8 mouse cellular contexts compared by ENCODE assay signal in the genomic region with DNA sequence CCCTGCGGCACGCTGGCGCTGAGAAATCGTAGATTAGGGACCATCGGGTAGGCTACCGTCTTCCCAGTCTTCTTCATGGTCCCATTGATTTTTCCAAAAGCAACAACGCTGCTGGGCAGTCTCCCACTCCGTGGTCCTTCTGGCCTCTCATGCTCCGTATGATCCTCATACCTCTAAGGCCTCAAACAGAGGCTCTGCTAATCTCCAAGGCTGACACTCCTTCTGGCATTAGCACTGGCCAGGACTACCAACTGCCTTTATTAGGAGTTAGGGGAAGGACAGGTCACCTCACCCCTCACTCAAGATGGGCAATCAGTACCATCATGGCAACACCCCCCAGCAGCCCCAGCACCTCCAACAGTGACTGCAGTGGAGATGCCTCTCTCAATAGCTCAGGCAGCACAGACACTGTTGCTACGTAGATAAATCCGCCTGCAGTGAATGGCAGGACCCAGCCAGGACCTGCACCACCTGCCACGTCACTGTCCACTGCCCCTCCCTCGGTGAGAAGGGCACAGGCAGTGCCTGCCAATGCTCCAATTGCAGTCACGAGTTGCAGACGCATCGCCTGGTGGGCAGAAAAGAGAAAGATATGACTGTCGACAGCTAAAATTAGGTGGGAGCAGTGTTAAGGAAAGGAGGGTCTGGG. TPM values are rescaled to one million over a fixed set of nuclear protein-coding genes. Genes with fewer than 3 reads are reported as not detected.
A peak's percentile ranks its signal among the peaks of the same experiment; 100 is the strongest.
DNase-seq lines count a peak whose midpoint lies in the region; ATAC-seq and TF ChIP-seq lines count a peak whose summit lies in the region.

No protein-coding gene starts in this region.

- 68% methylated on average over 17 of the region's 17 CpGs for WGBS in lung, postnatal 0 days
- 83% methylated on average over 17 of the region's 17 CpGs for WGBS in lung, adult 2 months
- WGBS in hindbrain, embryonic 15.5 days = 40% methylated on average over 17 of the region's 17 CpGs

- no peak overlapping the region for H3ac ChIP-seq in myocyte (ENCODE audit: control insufficient read depth, insufficient read length)

- peak; percentile 28 for DNase-seq in adrenal gland, adult 8-10 months
- no peak for DNase-seq in adrenal gland, postnatal 36 days
- no peak for DNase-seq in lung, postnatal 0 days (ENCODE audit: low spot score)
- no peak for DNase-seq in lung, adult 2 months
- no peak for DNase-seq in left cerebral cortex, adult 9 months (ENCODE audit: low spot score in 2 of 2)
- no peak for DNase-seq in layer of hippocampus, postnatal 10 days (ENCODE audit: low spot score in 2 of 2)

- H3K27ac ChIP-seq in lung, postnatal 0 days (ENCODE audit: low read length) = no peak overlapping the region
- peak overlapping the region; percentile 98 for H3K27ac ChIP-seq in hindbrain, embryonic 15.5 days (replicated peaks)

- H3K4me3 ChIP-seq in lung, postnatal 0 days (ENCODE audit: low read depth, low read length) = no peak overlapping the region
- no peak overlapping the region for H3K4me3 ChIP-seq in lung, adult 2 months (replicated peaks; ENCODE audit: extremely low read depth, low read depth, low read length)
- peak overlapping the region; percentile 63 for H3K4me3 ChIP-seq in hindbrain, embryonic 15.5 days
- H3K4me3 ChIP-seq in myocyte = peak overlapping the region; percentile 33

- peaks cover 13% of the 10 kb centered on the region for H3K36me3 ChIP-seq in lung, postnatal 0 days (ENCODE audit: insufficient read depth, low read length)
- H3K36me3 ChIP-seq in hindbrain, embryonic 15.5 days = peaks cover 15% of the 10 kb centered on the region
- peaks cover 12% of the 10 kb centered on the region for H3K36me3 ChIP-seq in myocyte (ENCODE audit: control insufficient read depth, insufficient read depth)

- TF ChIP-seq POLR2A in lung, adult 2 months (IDR thresholded peaks at IDR 0.05; ENCODE audit: borderline replicate concordance, extremely low read depth, low read depth, low read length) = no peak
- no peak for TF ChIP-seq POLR2A in myocyte (IDR thresholded peaks at IDR 0.05; ENCODE audit: insufficient read length, low read depth)

- no peak for TF ChIP-seq EP300 in lung, postnatal 0 days (IDR thresholded peaks at IDR 0.05)

- peaks cover 40% of the 10 kb centered on the region for H3K4me1 ChIP-seq in lung, postnatal 0 days (ENCODE audit: insufficient read depth, low read depth, low read length)
- H3K4me1 ChIP-seq in lung, adult 2 months (ENCODE audit: control insufficient read depth, insufficient read depth, low read length) = peaks cover 26% of the 10 kb centered on the region
- peaks cover 76% of the 10 kb centered on the region for H3K4me1 ChIP-seq in hindbrain, embryonic 15.5 days (replicated peaks)

- no peak overlapping the region for H3K9ac ChIP-seq in lung, postnatal 0 days (replicated peaks; ENCODE audit: low read depth)
- H3K9ac ChIP-seq in hindbrain, embryonic 15.5 days = no peak overlapping the region; the same call in 1 of the 2 replicates

- H3K4me2 ChIP-seq in lung, postnatal 0 days (replicated peaks; ENCODE audit: low read depth, low read length) = peak overlapping the region; percentile 98; the same call in 1 of the 2 replicates
- H3K4me2 ChIP-seq in hindbrain, embryonic 15.5 days = peak overlapping the region; percentile 92
- peak overlapping the region; percentile 18 for H3K4me2 ChIP-seq in myocyte (ENCODE audit: low read depth)

- H3K79me2 ChIP-seq in myocyte (ENCODE audit: control insufficient read depth, insufficient read depth) = peaks cover 39% of the 10 kb centered on the region

- no peak for TF ChIP-seq CTCF in lung, postnatal 0 days (IDR thresholded peaks at IDR 0.05)
- no peak for TF ChIP-seq CTCF in lung, adult 2 months (IDR thresholded peaks at IDR 0.05; ENCODE audit: insufficient read depth, low read length)

- H3K9me3 ChIP-seq in lung, postnatal 0 days (ENCODE audit: low read length) = no peaks in the 10 kb centered on the region
- no peaks in the 10 kb centered on the region for H3K9me3 ChIP-seq in hindbrain, embryonic 15.5 days

- no peak for ATAC-seq in lung, postnatal 0 days
- no peak for ATAC-seq in hindbrain, embryonic 15.5 days (ENCODE audit: low FRiP score, low read depth)

- no peaks in the 10 kb centered on the region for H3K27me3 ChIP-seq in lung, postnatal 0 days (replicated peaks; ENCODE audit: insufficient read depth, low read length)
- H3K27me3 ChIP-seq in hindbrain, embryonic 15.5 days = no peaks in the 10 kb centered on the region
- no peaks in the 10 kb centered on the region for H3K27me3 ChIP-seq in myocyte (ENCODE audit: control insufficient read depth, insufficient read depth, insufficient read length)

TF ChIP-seq in myocyte, 11 proteins besides CTCF, POLR2A, EP300 and RAD21:
- TF ChIP-seq POLR2AphosphoS2 (IDR thresholded peaks at IDR 0.05; ENCODE audit: insufficient read length, low read depth) = peak; percentile 53
- TF ChIP-seq MYOG (IDR thresholded peaks at IDR 0.05; ENCODE audit: control insufficient read depth in 1 of 3, insufficient read depth in 1 of 3, insufficient read length in 2 of 3, low read depth in 2 of 3) = no peak

RNA-seq across cellular contexts. Expression of gene H2-Ke6, which starts 0.8 kb away (rescaled TPM):
- 100 to 1,000 TPM; 249 to 289 (median 271) TPM for total RNA-seq in adrenal gland, adult 8-10 months (2022)
- 100 to 1,000 TPM; 243 to 247 TPM for total RNA-seq in adrenal gland, postnatal 36 days (2021)
- 57.9 and 59.8 TPM in 2 replicates for polyA plus RNA-seq in lung, postnatal 0 days (2015; fragmentation: Nextera tagmentation; extraction: Ambion mirVana)
- polyA plus RNA-seq in lung, adult 2 months (2012; rRNA removed) = 91.2 and 130 TPM in 2 replicates
- polyA plus RNA-seq in hindbrain, embryonic 15.5 days (2015; fragmentation: Nextera tagmentation; extraction: Ambion mirVana) = 64.8 and 71.9 TPM in 2 replicates
- polyA plus RNA-seq in myocyte (2012; fragmentation: generic; extraction: Trizol) = 51.1 TPM
- 10 to 100 TPM; 48.6 to 51.6 TPM for total RNA-seq in layer of hippocampus, postnatal 10 days (2021)

RNA-seq across cellular contexts. Expression of gene Slc39a7, which starts 2.9 kb away (rescaled TPM):
- 100 to 1,000 TPM; 176 to 248 (median 200) TPM for total RNA-seq in adrenal gland, adult 8-10 months (2022)
- total RNA-seq in adrenal gland, postnatal 36 days (2021) = 100 to 1,000 TPM; 165 to 198 TPM
- 130 and 131 TPM in 2 replicates for polyA plus RNA-seq in lung, postnatal 0 days (2015; fragmentation: Nextera tagmentation; extraction: Ambion mirVana)
- 161 and 183 TPM in 2 replicates for polyA plus RNA-seq in lung, adult 2 months (2012; rRNA removed)
- polyA plus RNA-seq in hindbrain, embryonic 15.5 days (2015; fragmentation: Nextera tagmentation; extraction: Ambion mirVana) = 166 and 176 TPM in 2 replicates
- polyA plus RNA-seq in myocyte (2012; fragmentation: generic; extraction: Trizol) = 207 TPM
- total RNA-seq in layer of hippocampus, postnatal 10 days (2021) = 100 to 1,000 TPM in 1 of 2 experiments, 10 to 100 TPM in 1; 82.8 to 108 TPM

RNA-seq across cellular contexts. Expression of gene Rxrb, which starts 3.0 kb away (rescaled TPM):
- total RNA-seq in adrenal gland, adult 8-10 months (2022) = 10 to 100 TPM; 54.8 to 70.9 (median 62.7) TPM
- total RNA-seq in adrenal gland, postnatal 36 days (2021) = 10 to 100 TPM; 53.5 to 55.7 TPM
- 35.0 and 35.7 TPM in 2 replicates for polyA plus RNA-seq in lung, postnatal 0 days (2015; fragmentation: Nextera tagmentation; extraction: Ambion mirVana)
- 63.2 and 79.8 TPM in 2 replicates for polyA plus RNA-seq in lung, adult 2 months (2012; rRNA removed)
- 57.8 and 61.1 TPM in 2 replicates for polyA plus RNA-seq in hindbrain, embryonic 15.5 days (2015; fragmentation: Nextera tagmentation; extraction: Ambion mirVana)
- 45.8 TPM for polyA plus RNA-seq in myocyte (2012; fragmentation: generic; extraction: Trizol)
- total RNA-seq in layer of hippocampus, postnatal 10 days (2021) = 10 to 100 TPM; 70.1 to 70.2 TPM

RNA-seq across cellular contexts. Expression of gene Ring1, which starts 4.1 kb away (rescaled TPM):
- 10 to 100 TPM; 42.7 to 84.4 (median 60.7) TPM for total RNA-seq in adrenal gland, adult 8-10 months (2022)
- 10 to 100 TPM; 43.8 to 48.3 TPM for total RNA-seq in adrenal gland, postnatal 36 days (2021)
- 18.8 and 19.1 TPM in 2 replicates for polyA plus RNA-seq in lung, postnatal 0 days (2015; fragmentation: Nextera tagmentation; extraction: Ambion mirVana)
- polyA plus RNA-seq in lung, adult 2 months (2012; rRNA removed) = 40.7 and 53.6 TPM in 2 replicates
- 22.1 and 24.9 TPM in 2 replicates for polyA plus RNA-seq in hindbrain, embryonic 15.5 days (2015; fragmentation: Nextera tagmentation; extraction: Ambion mirVana)
- polyA plus RNA-seq in myocyte (2012; fragmentation: generic; extraction: Trizol) = 42.9 TPM
- total RNA-seq in layer of hippocampus, postnatal 10 days (2021) = 10 to 100 TPM; 27.8 to 34.2 TPM

RNA-seq across cellular contexts. Expression of gene Col11a2, which starts 10.6 kb away (rescaled TPM):
- 1 to 10 TPM in 3 of 4 experiments, under 1 TPM in 1; 0.55 to 1.7 (median 1.4) TPM for total RNA-seq in adrenal gland, adult 8-10 months (2022)
- 1 to 10 TPM; 1.2 to 2.2 TPM for total RNA-seq in adrenal gland, postnatal 36 days (2021)
- 0.25 and 0.44 TPM in 2 replicates for polyA plus RNA-seq in lung, postnatal 0 days (2015; fragmentation: Nextera tagmentation; extraction: Ambion mirVana)
- polyA plus RNA-seq in lung, adult 2 months (2012; rRNA removed) = 1.0 and 1.3 TPM in 2 replicates
- 4.5 and 5.4 TPM in 2 replicates for polyA plus RNA-seq in hindbrain, embryonic 15.5 days (2015; fragmentation: Nextera tagmentation; extraction: Ambion mirVana)
- 0.94 TPM for polyA plus RNA-seq in myocyte (2012; fragmentation: generic; extraction: Trizol)
- 10 to 100 TPM; 14.5 to 22.0 TPM for total RNA-seq in layer of hippocampus, postnatal 10 days (2021)

Comparison
In these comparisons a context has a peak if more than half of its experiments do, and no peak if none do; other contexts are left out.
1. H3K4me2 ChIP-seq: peak in every context shown above with its lines; median percentile 98 in lung, postnatal 0 days; 92 in hindbrain, embryonic 15.5 days; 18 in myocyte.
2. H3K4me3 ChIP-seq: peak in hindbrain, embryonic 15.5 days (single experiment) and myocyte (single experiment); none in lung, postnatal 0 days (single experiment) and lung, adult 2 months (single experiment).